Comparison of ENCODE assay signal across 8 mouse cellular contexts in the genomic region with DNA sequence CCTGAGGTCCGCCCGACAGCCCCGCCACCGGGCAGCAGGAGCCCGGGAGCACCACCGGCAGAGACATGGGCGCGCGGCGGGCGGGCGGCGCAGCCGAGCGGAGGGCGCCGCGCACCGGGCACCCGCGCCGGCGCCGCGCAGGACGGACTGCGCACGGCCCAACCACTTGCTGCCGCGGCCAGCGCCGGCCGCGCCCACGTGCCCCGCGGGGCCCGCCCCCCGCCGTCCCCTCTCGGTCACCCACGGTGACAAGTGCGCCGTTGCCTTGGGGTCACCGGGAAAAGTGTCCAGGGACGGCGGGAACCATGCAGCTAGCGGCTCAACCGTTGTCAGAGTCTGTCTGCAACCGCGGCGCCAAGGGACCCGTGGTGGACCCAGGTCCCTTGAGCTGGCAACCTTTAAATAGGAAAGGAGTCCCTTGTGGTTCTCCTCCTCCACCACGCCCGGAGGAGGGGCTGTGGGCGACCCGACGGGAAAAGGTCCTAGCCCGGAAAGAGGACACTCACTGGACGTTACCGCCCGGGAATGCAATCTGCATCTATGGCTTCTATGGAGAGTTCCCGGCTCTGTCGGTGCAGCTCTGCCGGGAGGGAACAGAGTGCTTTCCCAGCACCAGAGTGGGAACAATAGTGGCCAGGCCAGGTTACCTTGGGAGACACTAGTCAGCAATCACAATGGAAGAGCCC. TPM values are rescaled to one million over a fixed set of nuclear protein-coding genes. Genes with fewer than 3 reads are reported as not detected.
A peak's percentile ranks its signal among the peaks of the same experiment; 100 is the strongest.
DNase-seq lines count a peak whose midpoint lies in the region; ATAC-seq and TF ChIP-seq lines count a peak whose summit lies in the region.

A gene (minus strand): TSS at position 149 of the 686 bp plus-strand sequence.

- TF ChIP-seq CTCF in kidney, postnatal 0 days (IDR thresholded peaks at IDR 0.05; ENCODE audit: low read depth), result no peak

- peak within 1 kb of the TSS; percentile 61 for H3K4me3 ChIP-seq in embryonic facial prominence, embryonic 13.5 days
- H3K4me3 ChIP-seq in heart, embryonic 13.5 days, result peak within 1 kb of the TSS; percentile 91
- peak within 1 kb of the TSS; percentile 49 for H3K4me3 ChIP-seq in kidney, postnatal 0 days (replicated peaks; ENCODE audit: low read depth, low read length)
- H3K4me3 ChIP-seq in lung, embryonic 15.5 days, result peak within 1 kb of the TSS; percentile 64
- peak within 1 kb of the TSS; percentile 56 for H3K4me3 ChIP-seq in stomach, embryonic 15.5 days (replicated peaks)

- peak within 1 kb of the TSS; percentile 69 for H3K9ac ChIP-seq in embryonic facial prominence, embryonic 13.5 days
- H3K9ac ChIP-seq in heart, embryonic 13.5 days, result peak within 1 kb of the TSS; percentile 96
- peak within 1 kb of the TSS; percentile 74 for H3K9ac ChIP-seq in kidney, postnatal 0 days (ENCODE audit: low read depth, low read length)
- peak within 1 kb of the TSS; percentile 64 for H3K9ac ChIP-seq in lung, embryonic 15.5 days
- H3K9ac ChIP-seq in stomach, embryonic 15.5 days, result peak within 1 kb of the TSS; percentile 29

- H3K4me2 ChIP-seq in embryonic facial prominence, embryonic 13.5 days, result peak within 1 kb of the TSS; percentile 98
- H3K4me2 ChIP-seq in heart, embryonic 13.5 days, result peak within 1 kb of the TSS; percentile 87
- H3K4me2 ChIP-seq in kidney, postnatal 0 days (ENCODE audit: low read length), result peak within 1 kb of the TSS; percentile 82
- H3K4me2 ChIP-seq in lung, embryonic 15.5 days, result peak within 1 kb of the TSS; percentile 90
- peak within 1 kb of the TSS; percentile 96 for H3K4me2 ChIP-seq in stomach, embryonic 15.5 days

- no peaks in the 10 kb centered on the region for H3K36me3 ChIP-seq in embryonic facial prominence, embryonic 13.5 days
- H3K36me3 ChIP-seq in heart, embryonic 13.5 days, result peaks cover 4% of the 10 kb centered on the region; the same call in 1 of the 2 replicates
- no peaks in the 10 kb centered on the region for H3K36me3 ChIP-seq in kidney, postnatal 0 days (ENCODE audit: insufficient read depth, low read length)
- no peaks in the 10 kb centered on the region for H3K36me3 ChIP-seq in lung, embryonic 15.5 days
- H3K36me3 ChIP-seq in stomach, embryonic 15.5 days, result no peaks in the 10 kb centered on the region

- no peak within 1 kb of the TSS for H3K27ac ChIP-seq in embryonic facial prominence, embryonic 13.5 days
- peak within 1 kb of the TSS; percentile 88 for H3K27ac ChIP-seq in heart, embryonic 13.5 days (replicated peaks)
- H3K27ac ChIP-seq in kidney, postnatal 0 days, result no peak within 1 kb of the TSS; the same call in 1 of the 2 replicates
- H3K27ac ChIP-seq in lung, embryonic 15.5 days, result peak within 1 kb of the TSS; percentile 67
- no peak within 1 kb of the TSS for H3K27ac ChIP-seq in stomach, embryonic 15.5 days

- peaks cover 15% of the 10 kb centered on the region for H3K4me1 ChIP-seq in embryonic facial prominence, embryonic 13.5 days
- peaks cover 41% of the 10 kb centered on the region for H3K4me1 ChIP-seq in heart, embryonic 13.5 days
- peaks cover 7% of the 10 kb centered on the region for H3K4me1 ChIP-seq in kidney, postnatal 0 days (replicated peaks; ENCODE audit: insufficient read depth, low read length)
- peaks cover 18% of the 10 kb centered on the region for H3K4me1 ChIP-seq in lung, embryonic 15.5 days
- H3K4me1 ChIP-seq in stomach, embryonic 15.5 days, result peaks cover 8% of the 10 kb centered on the region; the same call in 1 of the 2 replicates

- H3K9me3 ChIP-seq in embryonic facial prominence, embryonic 13.5 days, result no peaks in the 10 kb centered on the region
- peaks cover 2% of the 10 kb centered on the region; the same call in 1 of the 2 replicates for H3K9me3 ChIP-seq in heart, embryonic 13.5 days
- H3K9me3 ChIP-seq in kidney, postnatal 0 days (replicated peaks; ENCODE audit: low read length), result no peaks in the 10 kb centered on the region
- no peaks in the 10 kb centered on the region for H3K9me3 ChIP-seq in lung, embryonic 15.5 days
- no peaks in the 10 kb centered on the region for H3K9me3 ChIP-seq in stomach, embryonic 15.5 days

- under 1% methylated on average over 64 of the region's 65 CpGs for WGBS in embryonic facial prominence, embryonic 13.5 days
- under 1% methylated on average over 54 of the region's 65 CpGs for WGBS in heart, embryonic 13.5 days
- WGBS in kidney, postnatal 0 days, result under 1% methylated on average over 31 of the region's 65 CpGs
- WGBS in lung, embryonic 15.5 days, result 0% methylated on average over 54 of the region's 65 CpGs
- under 1% methylated on average over 30 of the region's 65 CpGs for WGBS in stomach, embryonic 15.5 days

- peaks cover 71% of the 10 kb centered on the region for H3K27me3 ChIP-seq in embryonic facial prominence, embryonic 13.5 days
- peaks cover 24% of the 10 kb centered on the region for H3K27me3 ChIP-seq in heart, embryonic 13.5 days (replicated peaks)
- H3K27me3 ChIP-seq in kidney, postnatal 0 days (ENCODE audit: insufficient read depth, low read length), result no peaks in the 10 kb centered on the region
- H3K27me3 ChIP-seq in lung, embryonic 15.5 days, result peaks cover 47% of the 10 kb centered on the region
- peaks cover 22% of the 10 kb centered on the region for H3K27me3 ChIP-seq in stomach, embryonic 15.5 days (replicated peaks)

- peak; percentile 43; the same call in 1 of the 2 replicates for ATAC-seq in embryonic facial prominence, embryonic 13.5 days (ENCODE audit: insufficient number of reproducible peaks, insufficient read depth, low FRiP score, low TSS enrichment, low read depth)
- peak; percentile 73; the same call in 1 of the 2 replicates for ATAC-seq in heart, embryonic 13.5 days (ENCODE audit: extremely low read depth, insufficient number of reproducible peaks, low FRiP score, low TSS enrichment)
- ATAC-seq in kidney, postnatal 0 days (replicated peaks; ENCODE audit: low FRiP score, low read depth), result peak; percentile 84
- peak; percentile 84; the same call in 1 of the 2 replicates for ATAC-seq in lung, embryonic 15.5 days (ENCODE audit: borderline replicate concordance, extremely low read depth, low FRiP score, low TSS enrichment)
- ATAC-seq in stomach, embryonic 15.5 days (ENCODE audit: insufficient read depth, low FRiP score, low read depth), result peak; percentile 80

- peak; percentile 20 to 64 for DNase-seq in urinary bladder, adult 18-20 months (ENCODE audit: low spot score in 2 of 2)
- no peak for DNase-seq in urinary bladder, postnatal 10 days (ENCODE audit: low spot score)
- peak; percentile 44 for DNase-seq in kidney, postnatal 0 days (ENCODE audit: low spot score)
- DNase-seq in spleen, adult 18-20 months, result no peak

RNA-seq across cellular contexts. Expression of the gene that starts here (rescaled TPM):
- 0.47 and 0.48 TPM in 2 replicates for polyA plus RNA-seq in embryonic facial prominence, embryonic 13.5 days (2015; fragmentation: Nextera tagmentation; extraction: Ambion mirVana)
- polyA plus RNA-seq in heart, embryonic 13.5 days (2015; fragmentation: Nextera tagmentation; extraction: Ambion mirVana), result 4.1 and 5.4 TPM in 2 replicates
- 1.1 and 1.6 TPM in 2 replicates for polyA plus RNA-seq in kidney, postnatal 0 days (2015; fragmentation: Nextera tagmentation; extraction: Ambion mirVana)
- 1.4 and 1.5 TPM in 2 replicates for polyA plus RNA-seq in lung, embryonic 15.5 days (2015; fragmentation: Nextera tagmentation; extraction: Ambion mirVana)
- polyA plus RNA-seq in stomach, embryonic 15.5 days (2015; fragmentation: Nextera tagmentation; extraction: Ambion mirVana), result 0.42 and 0.75 TPM in 2 replicates

Comparison
In these comparisons a context has a peak if more than half of its experiments do, and no peak if none do; other contexts are left out.
1. DNase-seq: peak in urinary bladder, adult 18-20 months (2 of 2) and kidney, postnatal 0 days (single experiment); none in urinary bladder, postnatal 10 days (single experiment) and spleen, adult 18-20 months (0 of 2).
2. Peak in ATAC-seq, H3K4me3 ChIP-seq, H3K9ac ChIP-seq and H3K4me2 ChIP-seq in embryonic facial prominence, embryonic 13.5 days; RNA of the gene not detected or under 1 TPM.
3. Peak in ATAC-seq, H3K4me3 ChIP-seq, H3K9ac ChIP-seq and H3K4me2 ChIP-seq in stomach, embryonic 15.5 days; RNA of the gene not detected or under 1 TPM.
4. H3K27ac ChIP-seq: peak in heart, embryonic 13.5 days (single experiment) and lung, embryonic 15.5 days (single experiment); none in embryonic facial prominence, embryonic 13.5 days (single experiment), kidney, postnatal 0 days (single experiment) and stomach, embryonic 15.5 days (single experiment).
5. H3K9ac ChIP-seq: peak in every context shown above with its lines; median percentile 96 in heart, embryonic 13.5 days; 74 in kidney, postnatal 0 days; 69 in embryonic facial prominence, embryonic 13.5 days; 64 in lung, embryonic 15.5 days; 29 in stomach, embryonic 15.5 days.
6. Peak in every context shown above with its lines, with median percentiles within 50 percentile points of each other: ATAC-seq, H3K4me2 ChIP-seq and H3K4me3 ChIP-seq.